Mouse (Mus musculus) gastrocnemius, adult 18-20 months (tissue): Measurements from ENCODE around the gene Arid3b. TPM values are rescaled to one million over a fixed set of nuclear protein-coding genes. Genes with fewer than 3 reads are reported as not detected.

Experiments used
- DNase-seq: peaks from one replicate; pipeline ENCODE4 v3.0.0; 2021; ENCODE audit warnings: low spot score
- total RNA-seq, 2 experiments: library from RNA; stranded (reverse); gene quantifications; 2 replicates each; pipeline ENCODE4 v1.2.3; 2021

Arid3b gene
- total RNA-seq, 2 experiments from 2014 or later, result 3.7 TPM

DNA sequence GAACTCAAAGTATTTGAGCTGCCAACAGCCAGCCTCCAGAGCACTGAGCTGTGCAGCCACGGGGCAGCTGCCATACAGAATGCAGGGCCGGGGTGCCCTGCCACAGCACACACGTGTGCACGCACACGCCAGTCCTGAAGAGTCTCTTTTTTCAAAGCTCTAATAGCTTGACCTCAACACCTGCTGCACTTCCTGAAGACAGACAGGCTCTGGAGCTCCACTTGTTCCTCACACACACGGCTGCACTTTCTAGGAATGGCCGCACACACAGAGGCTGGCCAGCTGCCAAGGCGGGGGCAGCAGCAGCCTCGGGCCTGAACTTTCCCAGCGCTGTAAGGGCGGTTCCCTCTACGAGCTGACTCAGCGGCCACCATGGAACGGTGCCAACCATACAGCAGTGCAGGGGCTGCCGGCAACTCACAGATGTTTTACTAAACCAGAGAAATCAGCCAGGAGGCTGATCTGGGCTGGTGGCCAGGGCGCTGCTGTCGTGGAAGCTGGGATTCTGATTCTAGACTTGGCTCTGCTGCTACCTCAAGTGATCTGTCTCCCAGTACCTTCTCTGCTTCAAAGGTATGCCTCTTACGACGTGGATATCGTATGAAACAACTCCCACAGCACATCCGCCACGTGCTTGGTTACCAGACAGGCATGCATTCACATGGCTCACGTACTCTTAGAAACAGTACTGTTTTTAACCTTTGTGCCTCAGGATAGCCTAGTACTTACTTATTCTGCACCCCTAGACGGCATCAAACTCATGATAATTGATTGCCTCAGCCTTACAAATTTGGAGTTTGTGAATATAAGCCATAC lies 5.1 kb downstream of the Arid3b start:
- DNase-seq, result peak; percentile 91

DNA sequence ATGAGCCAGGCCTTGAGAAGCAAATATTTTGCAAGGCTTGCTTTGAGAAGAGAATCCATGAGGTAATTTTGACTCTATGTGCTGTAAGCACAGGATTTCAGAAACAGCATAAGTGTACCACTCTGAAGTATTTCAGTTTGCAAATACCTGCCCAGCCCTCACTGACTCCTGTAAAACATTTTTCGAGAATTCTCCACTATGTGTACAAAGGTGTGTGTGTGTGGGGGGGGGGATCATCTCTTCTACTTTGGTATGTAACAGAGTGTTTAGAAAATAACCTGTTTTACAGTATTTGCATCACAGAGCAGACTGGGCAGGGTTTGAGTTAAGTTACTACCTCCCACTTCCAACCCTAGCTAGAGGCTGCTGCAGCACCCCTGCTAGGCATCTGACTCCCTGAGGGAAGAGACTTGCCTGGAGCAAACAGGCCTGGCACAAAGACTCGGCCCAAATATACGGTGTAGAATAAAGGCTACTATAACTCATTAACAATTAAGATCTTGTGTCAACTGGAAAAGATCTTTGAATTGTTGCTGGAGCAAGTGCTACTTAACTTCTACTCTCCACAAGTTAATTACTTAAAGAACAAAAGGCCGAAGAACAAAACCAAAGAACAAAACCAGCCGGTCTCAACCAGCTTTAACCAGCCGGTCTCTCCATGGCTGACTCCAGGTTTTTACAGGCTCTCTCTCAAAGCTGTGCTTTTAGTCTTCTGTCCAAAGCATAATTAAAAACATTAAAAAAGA lies 6.6 kb downstream of the Arid3b start:
- DNase-seq, result no peak

DNA sequence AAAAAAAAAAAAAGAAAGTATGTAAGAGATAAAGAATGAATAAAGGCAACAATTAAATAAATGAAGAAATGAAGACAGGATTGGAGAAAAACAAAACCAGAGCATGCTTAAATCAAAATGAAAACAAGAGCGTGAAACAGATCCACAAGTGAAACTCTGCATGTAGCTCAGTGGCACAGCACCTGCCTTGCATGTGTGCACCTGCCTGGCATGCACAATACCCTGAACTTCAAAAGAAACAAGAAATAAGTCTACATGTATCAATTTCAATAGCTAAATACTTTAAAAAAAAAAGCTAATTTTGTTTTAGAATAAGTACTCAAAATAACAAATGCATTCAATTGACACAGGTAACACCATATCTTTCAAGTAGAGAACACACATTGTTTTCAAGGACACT lies 13.2 kb downstream of the Arid3b start:
- no peak for DNase-seq

DNA sequence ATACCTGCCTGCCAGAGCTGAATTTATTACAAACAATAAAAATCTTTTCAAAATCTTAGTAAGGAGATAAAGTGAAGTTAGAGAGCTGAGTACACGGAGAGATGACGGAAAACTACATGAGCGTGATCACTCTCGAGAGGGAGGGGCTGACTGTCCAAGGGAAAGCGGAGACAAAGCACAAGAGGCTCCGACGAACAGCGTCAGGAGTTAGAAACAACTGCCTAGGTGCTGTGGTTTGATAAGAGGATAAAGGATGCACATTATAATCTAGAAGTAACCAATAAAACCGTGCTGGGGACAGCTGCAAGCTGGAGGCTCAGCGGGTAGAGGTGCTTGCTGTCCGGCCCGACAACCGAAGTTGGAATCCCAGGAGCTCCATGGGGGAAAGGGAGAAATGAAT lies 13.8 kb downstream of the Arid3b start:
- DNase-seq, result no peak

DNA sequence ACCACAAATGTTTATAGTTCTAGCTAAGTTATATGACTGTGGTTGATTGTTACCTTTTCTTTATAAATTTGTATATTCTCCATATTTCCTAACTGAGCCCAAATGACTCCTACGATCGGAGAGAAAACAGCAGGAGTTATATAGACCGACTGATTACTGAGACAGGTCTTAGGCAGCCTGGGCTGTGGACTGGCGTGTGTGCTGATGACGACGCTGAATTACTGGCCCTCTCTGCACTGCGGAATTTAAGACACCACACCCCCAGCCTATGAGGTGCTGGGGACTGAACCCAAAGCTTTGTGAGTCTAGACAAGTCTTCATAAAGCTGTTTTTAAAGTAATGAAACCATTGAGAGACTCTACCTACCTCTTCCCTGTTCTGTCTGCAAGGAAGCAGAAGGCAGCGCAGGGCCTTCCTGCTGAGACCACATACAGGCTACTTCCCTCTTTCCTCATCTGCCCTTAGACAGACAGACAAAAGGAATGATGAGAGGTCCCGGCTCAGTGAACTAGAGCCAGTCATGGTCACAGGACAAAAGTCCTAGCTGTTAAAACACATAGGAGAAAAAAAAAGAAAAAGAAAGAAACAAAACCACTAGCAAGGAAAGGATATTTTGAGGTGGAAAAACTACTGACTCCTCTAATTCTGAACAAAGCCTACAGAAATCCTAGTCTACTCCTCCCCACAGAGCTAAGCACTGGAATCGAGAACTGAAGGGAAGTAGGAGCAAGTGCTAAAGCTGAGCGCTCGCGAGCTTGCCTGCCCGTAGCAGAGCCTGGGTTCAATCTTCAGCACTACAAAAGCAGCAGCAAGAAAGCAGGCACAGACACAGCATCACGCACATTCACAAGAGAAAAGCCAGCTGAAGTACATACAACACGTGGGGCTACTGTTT lies 16.2 kb downstream of the Arid3b start:
- no peak for DNase-seq

DNA sequence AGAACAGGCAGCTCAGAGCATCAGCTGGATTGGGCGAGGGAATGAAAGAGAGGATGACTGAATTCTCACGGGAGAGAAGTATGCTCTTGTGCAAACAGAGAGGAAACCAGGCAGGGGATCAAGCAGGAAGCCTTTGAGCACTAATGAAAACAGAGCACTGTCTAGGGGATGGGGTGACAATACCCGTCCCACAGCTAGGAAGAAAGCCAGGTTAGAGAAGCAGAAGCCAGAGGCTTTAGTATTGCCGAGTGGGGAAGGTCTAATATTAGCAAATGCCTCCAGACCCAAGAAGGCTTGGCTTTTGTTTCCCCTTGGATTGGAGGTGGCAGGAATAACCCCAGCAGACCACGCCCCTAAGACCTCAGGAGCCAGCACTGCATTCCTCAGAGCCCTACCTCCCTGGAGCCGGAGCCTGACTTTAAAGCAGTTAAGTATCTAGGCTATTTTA lies 19.3 kb downstream of the Arid3b start:
- peak; percentile 38 for DNase-seq

DNA sequence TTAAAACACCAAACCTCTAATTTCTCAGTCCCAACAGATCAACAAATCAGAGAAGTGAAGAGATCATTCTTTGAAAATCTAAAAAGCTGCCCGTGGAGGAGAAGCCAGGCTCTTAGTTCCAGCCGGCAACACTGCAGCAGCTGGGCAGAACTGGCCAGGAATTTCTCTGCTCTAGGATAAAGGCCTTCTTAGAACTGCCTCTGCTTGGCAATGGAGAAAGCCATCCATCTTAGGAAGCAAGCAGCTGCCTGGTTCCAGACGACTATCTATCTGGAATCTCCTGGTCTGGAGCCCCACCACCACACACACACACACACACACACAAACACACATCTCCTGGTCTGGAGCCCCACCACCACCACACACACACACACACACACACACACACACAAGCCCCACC lies 21.7 kb downstream of the Arid3b start:
- no peak for DNase-seq

DNA sequence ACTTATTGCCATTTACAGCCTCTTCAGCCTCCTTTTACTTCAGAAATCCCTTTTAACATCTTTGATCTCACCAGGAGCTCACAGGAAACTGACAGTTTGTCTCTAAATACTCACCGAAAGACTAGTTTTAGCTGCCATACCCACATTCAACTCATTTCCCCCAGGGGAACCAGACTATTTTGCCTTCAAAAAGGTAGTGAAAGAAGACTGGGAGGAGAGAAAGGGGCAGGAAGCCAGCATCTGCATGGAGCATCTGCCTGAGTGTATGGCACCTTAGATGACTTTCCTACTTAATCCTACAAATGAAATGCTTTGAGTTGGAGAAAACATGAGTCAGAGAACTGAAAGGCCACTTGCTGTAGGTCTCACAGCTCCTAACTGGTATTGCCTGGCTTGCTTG lies 22.6 kb downstream of the Arid3b start:
- DNase-seq, result no peak

DNA sequence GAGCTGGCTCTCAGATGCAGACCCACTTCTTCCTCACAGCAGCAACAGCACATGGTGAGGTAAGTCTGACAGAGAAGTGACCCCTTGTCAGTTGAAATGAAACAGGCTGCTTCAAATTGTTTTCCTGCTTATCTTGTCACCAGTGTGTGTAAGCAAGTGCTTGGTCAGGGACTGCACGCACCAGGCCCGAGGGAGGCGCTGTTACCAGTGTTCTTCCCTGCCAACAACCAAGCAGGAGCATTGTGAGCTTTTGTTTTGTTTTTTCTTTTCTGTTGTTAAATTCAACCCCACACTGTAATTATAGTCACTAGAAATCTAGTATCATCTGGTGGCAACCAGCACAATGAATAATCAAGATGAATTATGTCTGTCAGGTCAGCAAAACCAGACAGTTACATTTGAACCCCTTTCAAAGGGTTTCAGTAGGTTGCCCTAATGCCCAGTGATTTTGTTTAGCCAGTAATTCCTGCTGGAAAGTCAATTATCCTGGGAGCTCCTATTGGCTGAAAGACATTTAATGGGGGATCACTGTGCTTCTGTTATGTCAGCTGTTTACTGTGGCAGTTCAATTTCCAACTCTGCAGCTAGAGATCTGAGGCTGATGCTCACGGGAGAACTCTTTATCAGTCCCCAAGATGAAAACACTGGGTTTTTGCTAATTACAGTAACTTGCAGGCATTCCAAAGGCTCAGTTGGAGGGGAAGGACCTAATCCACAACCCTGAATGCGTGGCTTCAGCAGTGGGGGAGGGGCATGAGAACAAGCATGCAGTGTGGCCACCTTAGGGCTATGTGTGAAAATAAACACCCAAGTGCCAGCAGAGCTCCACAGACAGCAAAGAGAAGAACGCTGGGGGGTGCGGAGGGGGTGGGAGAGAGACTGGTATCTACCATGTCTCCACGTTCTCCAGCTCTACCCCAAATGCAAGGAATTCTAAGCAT lies 24.5 kb downstream of the Arid3b start:
- DNase-seq, result no peak

DNA sequence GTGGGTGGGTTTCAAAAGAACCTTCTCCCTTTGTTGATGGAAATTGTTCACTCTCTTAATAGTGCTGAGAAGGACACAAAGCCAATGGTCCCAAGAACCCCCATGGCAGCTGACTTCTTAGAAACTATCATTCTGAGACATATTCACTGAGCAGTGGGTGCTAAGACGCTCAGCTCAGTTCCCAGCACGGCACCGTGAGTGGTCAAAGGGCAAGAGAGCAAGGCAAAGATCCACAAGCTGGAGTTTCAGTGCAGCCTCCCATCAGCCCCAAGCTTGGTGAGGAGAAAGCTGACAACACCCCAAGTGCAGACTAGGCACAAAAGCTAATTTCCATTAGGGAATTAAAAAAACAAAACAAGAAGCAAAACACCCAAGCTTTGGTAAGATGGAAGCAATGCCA lies 25.9 kb downstream of the Arid3b start:
- no peak for DNase-seq

DNA sequence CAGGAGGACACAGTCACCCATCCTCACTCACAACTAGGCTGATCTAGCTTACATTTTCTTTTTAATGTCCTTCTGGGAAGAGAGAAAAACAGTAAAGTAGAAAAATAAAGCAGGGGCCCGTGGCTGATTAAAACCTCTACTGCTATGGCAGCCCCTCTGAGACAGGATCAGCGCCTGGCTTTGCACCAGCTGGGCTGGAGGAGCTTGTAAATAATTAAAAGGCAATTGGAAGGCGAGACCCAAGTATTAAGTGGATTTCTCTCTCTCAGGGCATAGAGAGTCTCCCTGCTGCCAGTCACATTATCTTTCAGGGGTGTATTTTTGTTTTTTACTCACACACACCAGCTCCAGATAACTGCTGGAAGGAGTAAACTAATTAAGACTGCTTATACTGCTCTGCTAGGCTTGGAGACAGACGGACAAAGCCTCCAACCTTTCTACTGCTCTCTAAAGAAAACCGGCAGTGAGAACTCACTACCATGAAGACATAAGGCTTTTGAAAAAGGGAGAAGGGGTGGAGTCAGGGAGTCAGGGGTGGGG lies 27.8 kb downstream of the Arid3b start:
- no peak for DNase-seq

DNA sequence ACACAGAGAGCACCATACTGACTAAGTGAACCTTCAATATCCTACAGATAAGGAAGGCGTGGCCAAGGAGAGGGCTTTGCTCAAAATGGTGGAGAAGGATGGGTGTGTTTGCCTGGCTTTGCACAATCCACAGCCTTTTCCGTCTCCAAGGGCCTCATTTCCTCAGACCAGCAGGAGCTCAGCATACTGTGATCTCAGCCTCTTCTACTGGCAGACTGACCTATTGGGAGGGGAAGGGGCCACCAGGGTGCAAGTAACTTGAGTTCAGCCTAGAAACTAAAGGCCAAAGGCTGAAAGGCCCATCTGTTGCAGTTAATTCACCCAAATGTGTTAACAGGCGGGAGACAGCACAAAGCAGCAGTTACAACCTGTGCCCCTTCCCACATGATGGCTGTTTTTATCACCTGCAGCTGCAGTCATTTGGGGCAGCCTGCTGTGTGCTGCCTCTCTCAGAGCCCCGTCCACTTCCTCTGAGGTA lies 29.4 kb downstream of the Arid3b start:
- DNase-seq, result no peak

DNA sequence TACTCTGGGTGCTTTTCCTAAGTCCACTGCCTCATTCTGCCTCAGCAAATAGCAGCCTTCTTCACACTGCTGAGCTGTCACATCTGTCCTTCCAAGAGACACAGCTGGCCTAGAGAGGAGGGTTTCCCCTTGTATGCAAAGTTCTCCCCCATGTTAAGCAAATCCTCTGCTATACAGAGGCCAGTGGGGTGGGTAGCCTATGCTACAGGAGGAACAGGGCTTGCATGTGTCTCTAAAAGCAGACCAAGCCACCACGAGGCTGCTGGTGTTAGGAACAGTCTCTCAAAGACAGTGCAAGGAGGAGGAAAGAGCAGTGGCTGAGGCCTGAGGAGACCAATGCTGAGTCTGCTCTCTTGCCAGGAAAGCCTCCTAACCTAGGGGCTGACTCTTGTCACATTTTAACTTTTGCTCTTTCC lies 30.5 kb downstream of the Arid3b start:
- DNase-seq, result no peak

DNA sequence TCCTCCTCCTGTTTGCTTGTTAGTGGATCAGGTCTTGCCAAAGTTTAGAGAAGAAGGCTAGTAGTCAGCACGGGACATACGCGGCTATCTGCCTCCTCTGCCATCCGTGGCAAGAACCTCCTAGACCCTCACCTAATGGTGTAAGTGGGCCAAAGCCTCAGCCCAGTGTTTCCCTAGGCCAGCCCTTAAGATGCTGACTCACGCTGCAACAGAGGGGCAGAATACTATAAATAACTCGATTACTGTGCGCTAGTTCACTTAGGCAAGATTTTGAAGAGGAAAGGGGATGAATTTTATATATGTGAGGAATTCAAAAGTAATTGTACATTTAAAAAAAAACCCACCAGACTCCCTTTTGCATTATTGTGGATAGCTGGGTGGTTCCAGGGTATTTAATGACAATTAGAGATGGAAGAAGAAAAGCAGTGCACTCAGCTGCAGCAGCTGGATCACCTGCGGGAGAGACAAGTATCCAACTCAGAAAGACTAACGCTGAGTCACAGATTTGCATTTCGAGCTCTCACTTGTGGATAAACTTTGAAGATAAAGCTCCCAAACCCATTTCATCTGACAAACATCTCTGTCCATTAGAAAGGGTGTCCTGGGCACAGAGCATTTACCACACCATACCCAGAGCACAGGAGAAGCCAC lies 31.4 kb downstream of the Arid3b start:
- DNase-seq, result peak; percentile 9

DNA sequence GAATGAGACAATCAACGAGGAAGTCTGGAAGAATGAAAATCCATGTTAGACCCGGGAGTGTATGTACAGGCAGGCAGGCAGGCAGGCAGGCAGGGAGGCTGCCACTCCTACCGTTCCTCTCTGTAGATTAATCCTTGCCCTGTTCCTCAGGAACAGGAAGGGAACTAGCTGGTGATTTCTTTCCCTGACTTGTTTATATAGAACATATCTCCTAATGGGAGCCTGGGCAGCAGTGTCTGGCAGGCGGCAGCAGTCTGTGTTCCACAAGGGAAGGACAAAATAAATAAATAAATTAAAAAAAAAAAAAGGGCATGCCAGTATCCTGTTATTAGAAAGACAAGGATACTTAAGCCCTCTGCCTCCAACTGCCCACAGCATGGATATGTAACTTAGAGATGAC lies 32.8 kb downstream of the Arid3b start:
- DNase-seq, result no peak

DNA sequence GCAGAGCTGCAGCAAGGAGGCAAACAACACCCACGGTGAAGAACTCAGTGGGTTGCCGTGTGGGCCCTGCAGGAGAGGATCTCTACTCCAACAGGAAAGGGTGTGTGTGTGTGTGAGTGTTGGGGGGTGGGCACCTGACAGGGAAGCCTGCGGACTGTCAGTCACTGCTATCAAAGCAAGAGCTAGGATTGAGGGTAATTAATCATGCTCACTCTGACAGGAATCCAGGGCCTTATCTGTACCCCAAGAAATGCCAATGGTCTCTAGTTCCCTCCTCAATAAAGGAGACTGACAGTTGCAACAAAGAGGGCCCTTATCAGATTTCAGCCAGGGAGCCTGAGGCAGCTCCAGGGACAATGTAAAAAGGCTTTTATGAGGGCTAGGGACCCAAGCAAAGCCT lies 33.5 kb downstream of the Arid3b start:
- no peak for DNase-seq

DNA sequence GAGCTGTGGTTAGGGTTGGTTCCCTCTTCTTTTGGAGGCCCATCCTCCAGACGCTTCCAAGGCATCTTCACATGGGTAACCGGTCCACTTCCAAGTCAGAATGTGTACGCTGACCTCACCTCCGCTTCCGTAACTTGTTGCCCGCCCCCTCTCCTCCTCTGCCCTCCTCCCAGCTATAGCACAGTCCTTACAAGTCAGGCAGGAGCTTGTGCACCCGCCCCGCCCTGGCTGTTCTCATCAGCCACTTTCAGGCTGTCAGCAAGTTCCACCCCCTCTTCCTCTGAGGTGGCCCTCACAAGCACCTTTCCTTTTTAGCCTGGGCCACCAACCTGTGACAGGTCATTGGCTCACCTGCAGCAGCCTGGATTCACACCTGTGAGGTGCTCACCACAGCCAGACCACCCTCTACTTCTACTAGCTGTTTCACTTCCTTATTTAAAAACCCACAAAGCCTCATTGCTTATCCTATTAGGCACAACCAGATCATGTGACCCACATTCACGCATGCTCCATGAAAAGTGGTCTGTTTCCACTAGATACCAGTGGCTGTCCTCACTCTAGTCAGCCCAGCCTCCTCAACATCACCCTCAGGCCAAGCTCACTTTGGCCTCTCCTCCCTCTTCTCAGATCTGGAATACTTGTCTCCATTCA lies 36.1 kb downstream of the Arid3b start:
- DNase-seq, result no peak

DNA sequence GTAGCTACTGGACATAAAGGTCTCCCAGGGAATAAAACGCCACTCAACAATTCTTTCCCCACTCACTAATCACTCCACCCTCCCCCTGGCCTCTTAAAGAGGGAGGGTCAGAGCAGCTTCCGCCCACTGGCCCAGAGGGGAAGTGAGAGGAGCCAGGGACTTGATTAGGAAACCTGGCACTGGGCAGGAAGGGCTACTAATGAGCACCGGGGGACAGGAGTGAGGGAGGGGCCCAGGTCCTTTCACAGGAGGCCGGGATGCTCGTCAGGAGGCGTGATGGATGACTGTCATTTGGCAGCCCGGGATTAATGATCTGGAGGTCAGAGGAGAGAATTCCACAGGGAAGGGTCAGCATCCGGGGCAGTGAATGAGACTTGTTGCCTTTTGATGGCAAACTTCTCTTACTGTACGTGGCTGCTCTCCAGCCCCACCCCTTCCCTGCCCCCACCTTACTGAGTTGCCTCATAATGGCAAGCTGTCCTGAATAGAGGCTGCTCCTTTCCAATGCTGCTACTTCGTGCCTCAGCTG lies 37.8 kb downstream of the Arid3b start:
- peak; percentile 16 for DNase-seq

DNA sequence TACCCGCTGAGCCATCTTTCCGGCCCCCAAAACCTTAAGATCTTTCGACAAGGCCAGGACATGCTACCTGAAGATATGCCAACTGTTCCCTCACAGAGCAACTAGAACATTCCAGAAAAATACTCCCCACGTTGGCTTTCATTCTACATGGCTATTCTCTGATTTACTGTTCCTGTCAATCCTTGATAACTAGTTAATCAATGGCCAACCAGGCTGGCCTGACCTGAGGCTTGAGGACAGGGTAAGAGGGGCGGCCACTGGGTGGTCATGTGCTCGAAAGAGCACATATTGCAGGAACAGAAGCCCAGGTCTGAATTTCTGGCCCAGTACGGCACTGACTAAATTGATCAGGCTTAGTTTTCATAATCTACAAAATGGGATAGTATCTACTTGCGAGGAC lies 39.1 kb downstream of the Arid3b start:
- DNase-seq, result no peak
